Mouse (Mus musculus) hematopoietic stem cell, adult 5-6 weeks (primary cell): ENCODE results near the gene Pacs2. TPM values are rescaled to one million over a fixed set of nuclear protein-coding genes. Genes with fewer than 3 reads are reported as not detected.
A peak's percentile ranks its signal among the peaks of the same experiment; 100 is the strongest.

ENCODE experiments used
- ATAC-seq, 2 experiments: fragments of 125-278 bp in 1 of 2; replicated peaks in 1 of 2; 2 replicates each; pipeline ENCODE4 v1.8.0; 2016 to 2017; ENCODE audit warnings: inconsistent platforms in 2 of 2, mild to moderate bottlenecking in 2 of 2, moderate number of reproducible peaks in 2 of 2, low read depth in 1 of 2, moderate TSS enrichment in 1 of 2; ENCODE audit not compliant: low FRiP score in 2 of 2, poor library complexity in 2 of 2, severe bottlenecking in 2 of 2, insufficient read depth in 1 of 2, low TSS enrichment in 1 of 2
- total RNA-seq: library from RNA; stranded (forward); fragments of 172-1452, 232-1000 nt; gene quantifications from 2 replicates; pipeline ENCODE4 v1.2.3, GENCODE M21; 2017

Gene Pacs2
- total RNA-seq, 1 experiment from 2014 or later: 14.5 TPM

- ATAC-seq: no peak
These were observed 85.3 kb downstream of the Pacs2 start for GRCm38 (mm10) chr12:113099470-113100237.

GRCm38 (mm10) chr12:113100448-113101076 is 86.3 kb downstream of the Pacs2 start:
- ATAC-seq: no peak

DNA sequence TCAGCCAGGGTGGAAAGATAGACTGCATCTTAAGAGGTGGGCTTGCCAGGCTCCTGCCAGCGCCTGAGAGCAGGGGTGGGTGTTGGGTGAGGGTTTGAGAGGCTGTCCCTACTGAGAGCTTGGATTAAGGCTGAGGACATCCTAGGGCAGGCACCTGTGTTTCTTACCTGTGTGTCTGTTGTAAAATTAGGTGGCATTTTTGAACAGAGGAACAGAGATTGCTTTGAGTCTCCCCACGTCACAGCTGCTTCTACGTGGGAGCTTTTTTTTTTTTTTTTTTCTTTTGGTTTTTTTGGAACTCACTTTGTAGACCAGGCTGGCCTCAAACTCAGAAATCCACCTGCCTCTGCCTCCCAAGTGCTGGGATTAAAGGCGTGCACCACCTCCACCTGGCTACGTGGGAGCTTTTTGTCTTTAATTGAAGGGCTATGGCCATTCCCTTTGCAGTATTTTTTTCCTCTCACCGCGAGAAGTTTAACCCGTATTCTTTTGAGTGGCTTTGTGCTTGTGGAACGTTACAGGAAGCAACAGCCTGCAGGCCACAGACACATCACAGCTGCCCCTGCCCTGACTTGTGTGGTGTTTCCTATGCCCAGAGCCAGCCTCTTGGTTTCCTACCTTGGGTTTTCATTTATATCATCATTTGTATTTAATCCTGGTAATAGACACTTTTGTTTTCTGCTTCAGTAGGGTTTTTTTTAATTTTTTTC is 87.1 kb downstream of the Pacs2 start:
- peak in 1 of 2 experiments; percentile 24; a peak in 1 of 4 replicates for ATAC-seq

- peak; percentile 61 to 81 for ATAC-seq
These were observed 88.2 kb downstream of the Pacs2 start for GRCm38 (mm10) chr12:113102461-113102860.

DNA sequence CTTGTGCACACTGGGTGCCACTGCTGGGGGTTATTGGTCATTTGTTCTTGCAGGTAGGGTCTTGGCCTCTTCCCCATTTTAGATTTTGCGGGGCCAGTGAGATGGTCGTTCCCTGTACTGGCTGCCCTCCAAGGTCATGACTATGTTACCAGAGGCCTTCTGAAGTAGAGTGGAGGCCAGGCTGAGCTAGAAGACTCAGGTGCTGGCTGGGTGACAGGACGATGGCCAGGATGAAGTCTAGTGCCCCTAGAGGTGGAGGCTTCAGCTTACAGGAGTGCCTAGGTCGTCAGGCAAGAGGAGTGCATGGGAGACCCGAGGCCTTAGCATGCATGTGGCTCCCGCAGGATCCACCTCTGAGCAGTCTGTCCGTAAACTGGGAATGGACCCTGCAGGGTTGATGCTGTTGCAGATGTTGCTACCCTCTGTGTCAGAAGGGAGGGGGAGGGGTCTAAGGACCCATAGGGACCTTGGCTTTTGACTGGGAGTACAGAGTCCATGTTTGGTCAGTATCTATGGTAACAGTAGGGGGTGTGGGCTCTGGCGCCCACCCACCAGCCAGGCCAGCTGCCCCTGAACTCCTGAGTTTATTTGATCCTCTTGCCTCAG is 89.6 kb downstream of the Pacs2 start:
- no peak for ATAC-seq

GRCm38 (mm10) chr12:113106386-113106785 is 92.1 kb downstream of the Pacs2 start:
- no peak for ATAC-seq

DNA sequence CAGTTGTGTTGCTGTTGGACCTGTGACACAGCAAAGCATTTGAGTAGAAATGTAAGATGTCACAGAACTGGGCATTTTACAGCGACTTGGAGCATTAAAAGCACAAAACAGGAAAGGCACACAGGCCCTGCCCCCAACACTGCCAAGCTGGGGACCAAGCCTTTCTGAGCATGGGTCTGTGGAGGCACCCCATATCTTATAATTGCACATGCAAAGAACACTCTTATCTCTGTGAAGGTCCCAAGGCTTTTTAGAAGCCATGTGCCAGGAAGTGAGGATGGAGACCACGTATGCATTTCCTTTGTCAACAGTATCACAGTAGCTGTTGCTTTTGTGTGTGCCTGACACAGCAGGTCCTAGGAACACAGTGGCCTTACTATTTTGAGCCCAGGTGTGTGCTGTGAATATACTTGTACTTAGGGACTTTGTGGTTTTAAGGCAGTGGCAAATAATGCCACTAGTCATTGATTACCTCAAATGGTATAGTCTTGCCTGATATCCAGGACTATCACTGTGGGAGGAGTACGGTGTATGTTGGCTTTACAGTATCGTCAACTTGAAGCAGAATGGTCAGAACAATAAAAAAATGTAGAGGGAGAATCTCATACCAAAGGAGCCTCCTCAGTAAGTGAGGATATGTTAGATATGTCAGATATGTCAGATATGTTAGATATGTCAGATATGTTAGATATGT is 93.3 kb downstream of the Pacs2 start:
- peak; percentile 44 to 55; a peak in 3 of 4 replicates for ATAC-seq

- ATAC-seq: no peak
These were observed 94.4 kb downstream of the Pacs2 start for GRCm38 (mm10) chr12:113108528-113109283.

GRCm38 (mm10) chr12:113109801-113110200 is 95.5 kb downstream of the Pacs2 start:
- ATAC-seq: no peak

DNA sequence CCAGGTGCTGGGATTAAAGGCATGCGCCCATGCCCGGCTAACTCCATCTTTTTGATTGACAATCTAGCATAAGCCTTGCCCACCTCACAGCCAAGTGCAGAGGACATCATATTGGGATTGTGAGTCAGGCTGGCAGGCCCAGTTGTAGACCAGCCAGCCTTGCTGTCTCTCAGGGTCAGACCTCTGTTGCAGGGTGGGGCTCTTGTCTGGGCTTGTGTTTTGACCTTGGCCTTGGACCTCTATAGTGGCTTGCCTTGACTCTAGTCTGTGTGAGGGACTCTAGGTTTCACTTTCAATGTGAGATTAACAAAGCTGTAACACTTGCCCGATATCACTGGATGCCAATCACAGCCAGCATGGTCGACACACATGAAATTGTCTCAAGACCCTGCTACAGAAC is 99.8 kb downstream of the Pacs2 start:
- no peak for ATAC-seq

DNA sequence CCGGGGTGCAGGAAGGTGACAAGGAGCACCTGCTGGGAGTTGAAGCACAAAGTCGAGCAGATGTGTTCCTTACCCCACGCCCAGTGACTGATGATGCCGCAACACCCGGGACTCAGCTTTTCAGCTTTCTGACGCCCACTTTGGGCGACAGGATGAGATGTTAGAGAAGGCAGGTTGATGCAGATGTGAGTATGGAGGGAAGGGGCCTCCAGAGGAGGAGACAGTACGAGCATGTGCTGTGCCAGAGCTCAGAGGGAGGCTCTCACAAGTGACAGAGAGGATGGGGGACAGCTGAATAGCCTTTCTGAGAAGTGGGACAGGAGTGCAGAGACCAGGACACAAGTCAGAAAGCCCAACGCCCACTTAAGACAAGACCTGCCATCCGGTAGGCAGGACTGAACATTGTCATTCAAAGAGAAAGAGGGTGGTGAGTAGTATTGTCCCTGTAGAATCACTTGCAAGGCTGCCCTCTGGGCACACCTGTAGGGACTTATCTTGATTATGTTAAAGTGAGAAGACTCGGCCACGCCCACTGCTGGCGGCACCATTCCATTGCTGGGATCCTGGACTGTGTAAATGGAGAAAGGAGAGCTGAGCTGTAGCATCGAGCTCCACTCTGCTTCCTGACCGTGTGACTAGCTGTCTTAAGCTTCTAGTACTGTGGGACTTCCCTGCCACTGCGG is 100.7 kb downstream of the Pacs2 start:
- ATAC-seq: no peak

- ATAC-seq: peak; percentile 68 to 79
These were observed 105.5 kb downstream of the Pacs2 start for GRCm38 (mm10) chr12:113119516-113120410.
